Mouse (Mus musculus) G1E (cell line): Measurements from ENCODE around the gene Gm6096. TPM values are rescaled to one million over a fixed set of nuclear protein-coding genes. Genes with fewer than 3 reads are reported as not detected.

Experiments
- ATAC-seq: 2 replicates; pipeline ENCODE4 v1.8.0; 2016; ENCODE audit warnings: mild to moderate bottlenecking; ENCODE audit not compliant: insufficient number of reproducible peaks, poor library complexity, low FRiP score, severe bottlenecking; ENCODE audit errors: extremely low read depth
- DNase-seq: peaks from one replicate; pipeline ENCODE4 v3.0.0; 2012; ENCODE audit warnings: low spot score
- H3K27me3 ChIP-seq: 2 replicates; pipeline ENCODE4 v1.6.1; 2012; ENCODE audit warnings: mild to moderate bottlenecking, low read length, inconsistent platforms; ENCODE audit not compliant: insufficient read depth
- H3K36me3 ChIP-seq: replicated peaks from 2 replicates; pipeline ENCODE3; 2012; ENCODE audit warnings: mild to moderate bottlenecking, inconsistent platforms
- H3K4me1 ChIP-seq: 2 replicates; pipeline ENCODE4 v1.6.1; 2012; ENCODE audit warnings: low read depth, low read length, inconsistent platforms, mixed read lengths; ENCODE audit not compliant: insufficient read depth
- H3K4me3 ChIP-seq: 2 replicates; pipeline ENCODE4 v1.5.1; 2012; ENCODE audit warnings: low read depth, mild to moderate bottlenecking, inconsistent platforms, low read length, moderate library complexity, mixed read lengths
- H3K9me3 ChIP-seq: replicated peaks from 2 replicates; pipeline ENCODE4 v1.6.1; 2012; ENCODE audit warnings: inconsistent platforms
- CTCF ChIP-seq: IDR thresholded peaks from 2 replicates; pipeline ENCODE4 v1.5.1; 2012; ENCODE audit warnings: low read depth, low read length, inconsistent platforms, mixed read lengths
- GATA1 ChIP-seq: IDR thresholded peaks from 2 replicates; pipeline ENCODE4 v1.6.1; 2012; ENCODE audit warnings: borderline replicate concordance, low read length, inconsistent platforms, mixed read lengths
- GATA2 ChIP-seq: IDR thresholded peaks from 2 replicates; pipeline ENCODE4 v1.6.1; 2012; ENCODE audit warnings: low read depth, low read length, inconsistent platforms, borderline replicate concordance
- POLR2AphosphoS5 ChIP-seq: IDR thresholded peaks from 2 replicates; pipeline ENCODE4 v1.6.1; 2012; ENCODE audit warnings: low read depth, low read length, inconsistent platforms; ENCODE audit not compliant: insufficient replicate concordance
- TAL1 ChIP-seq: conservative IDR thresholded peaks from 2 replicates; pipeline ENCODE4 v1.6.1; 2012; ENCODE audit warnings: low read depth, low read length, inconsistent platforms, mixed read lengths
- polyA plus RNA-seq: library from polyadenylated mRNA; stranded (reverse); fragments of >175 nt; gene quantifications from 2 replicates; pipeline ENCODE4 v1.2.3, GENCODE M21; 2012
- total RNA-seq, 2 experiments: library from RNA; stranded (forward) in 1 of 2; stranded (reverse) in 1 of 2; fragments of 200-1000 nt in 1 of 2; fragments of >200 nt in 1 of 2; fragmentation: Nextera tagmentation in 1 of 2; gene quantifications; 2 replicates each; pipeline ENCODE4 v1.2.3; 2014 to 2017

Gm6096 gene
- total and polyA plus RNA-seq, 3 experiments = not detected

DNA sequence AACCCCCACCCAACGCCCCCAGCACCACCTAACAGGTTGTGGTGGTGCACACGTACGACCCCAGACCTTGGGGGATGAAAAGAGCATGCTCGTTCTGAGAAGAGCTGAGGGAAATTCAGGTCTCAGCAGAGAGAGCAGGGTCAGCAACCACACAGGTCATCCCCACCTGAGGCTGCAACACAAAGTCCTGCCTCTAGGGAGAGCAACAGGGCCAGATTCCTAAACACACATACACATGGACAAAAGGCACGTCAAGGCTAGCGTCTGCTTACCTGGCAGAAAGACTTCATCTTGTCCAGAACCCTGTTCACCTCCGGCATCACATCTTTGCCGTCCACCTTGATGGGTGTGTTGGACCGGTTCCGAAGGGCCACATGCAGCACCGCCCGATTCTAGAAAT, 24.0 kb upstream of the Gm6096 start:
- DNase-seq = no peak
- no peak for ATAC-seq
- no peak for TF ChIP-seq POLR2AphosphoS5
- 0 out of 2 replicates have a peak, but pooled peaks have one; percentile 14 for TF ChIP-seq CTCF
- TF ChIP-seq GATA1 = no peak
- no peak for TF ChIP-seq GATA2
- no peak for TF ChIP-seq TAL1
- H3K36me3 ChIP-seq = peaks cover 79% of the 10 kb centered on the region
- H3K4me3 ChIP-seq = peak overlapping the region; percentile 88
- peaks cover 82% of the 10 kb centered on the region for H3K4me1 ChIP-seq
- no peaks in the 10 kb centered on the region for H3K9me3 ChIP-seq
- no peaks in the 10 kb centered on the region for H3K27me3 ChIP-seq

- no peaks in the 10 kb centered on the region for H3K9me3 ChIP-seq
- DNase-seq = no peak
- no peak for TF ChIP-seq GATA2
- no peak for TF ChIP-seq CTCF
- no peak for TF ChIP-seq POLR2AphosphoS5
- no peak for TF ChIP-seq TAL1
- TF ChIP-seq GATA1 = no peak
- peaks cover 61% of the 10 kb centered on the region for H3K36me3 ChIP-seq
- no peak for ATAC-seq
- no peaks in the 10 kb centered on the region for H3K27me3 ChIP-seq
- H3K4me3 ChIP-seq = peak overlapping the region; percentile 88
- H3K4me1 ChIP-seq = peaks cover 85% of the 10 kb centered on the region
Observed at GRCm38 (mm10) chr7:34228641-34229040, 22.2 kb upstream of the Gm6096 start.

- TF ChIP-seq TAL1 = no peak
- no peak for TF ChIP-seq GATA1
- TF ChIP-seq CTCF = no peak
- TF ChIP-seq GATA2 = no peak
- TF ChIP-seq POLR2AphosphoS5 = no peak
- Histone ChIP-seq H3K4me3 (peak overlapping the region; percentile 88), H3K36me3 (peaks cover 56% of the 10 kb centered on the region), H3K27me3 (no peaks in the 10 kb centered on the region), H3K9me3 (no peaks in the 10 kb centered on the region), H3K4me1 (peaks cover 82% of the 10 kb centered on the region)
- ATAC-seq (no peak), DNase-seq (no peak)
Observed at GRCm38 (mm10) chr7:34229153-34229552, 21.7 kb upstream of the Gm6096 start.

- no peaks in the 10 kb centered on the region for H3K27me3 ChIP-seq
- peaks cover 84% of the 10 kb centered on the region for H3K4me1 ChIP-seq
- H3K36me3 ChIP-seq = peaks cover 51% of the 10 kb centered on the region
- TF ChIP-seq GATA2 (no peak), GATA1 (no peak), TAL1 (no peak), CTCF (no peak), POLR2AphosphoS5 (no peak)
- H3K4me3 ChIP-seq = peak overlapping the region; percentile 88
- no peaks in the 10 kb centered on the region for H3K9me3 ChIP-seq
- DNase-seq (peak; percentile 58), ATAC-seq (no peak)
Observed at GRCm38 (mm10) chr7:34229691-34230111, 21.1 kb upstream of the Gm6096 start.

DNA sequence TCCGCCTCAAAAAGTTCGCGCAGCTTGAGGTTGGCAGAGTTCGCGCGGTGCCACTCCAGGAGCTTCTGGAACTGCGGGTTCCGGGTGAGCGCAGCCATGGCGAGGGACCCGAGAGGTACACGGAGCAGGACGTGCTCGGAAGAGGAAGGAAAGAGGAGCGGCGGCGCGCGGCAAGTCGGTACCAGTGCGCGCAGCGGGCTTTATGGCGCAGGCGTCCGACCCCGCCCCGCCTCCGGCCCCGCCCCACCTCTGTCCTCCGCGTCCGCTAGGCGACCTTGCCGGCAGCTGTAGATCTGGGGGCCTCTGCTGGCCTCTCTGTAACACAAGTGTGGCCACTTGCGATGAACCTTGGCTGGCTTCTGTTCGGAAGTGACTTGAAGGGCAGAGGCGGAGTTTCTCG, 20.7 kb upstream of the Gm6096 start, which contains the start of gene Gpi1:
TSS of gene Gpi1 (minus strand) at position 221 of the 400 bp plus-strand sequence.
- peaks cover 84% of the 10 kb centered on the region for H3K4me1 ChIP-seq

GRCm38 (mm10) chr7:34232785-34233725, 17.8 kb upstream of the Gm6096 start:
- DNase-seq = no peak
- ATAC-seq = no peak
- H3K4me1 ChIP-seq = peaks cover 67% of the 10 kb centered on the region
- no peaks in the 10 kb centered on the region for H3K9me3 ChIP-seq
- no peaks in the 10 kb centered on the region for H3K27me3 ChIP-seq
- TF ChIP-seq GATA2 (no peak), TAL1 (no peak), POLR2AphosphoS5 (no peak)
- H3K36me3 ChIP-seq = peaks cover 40% of the 10 kb centered on the region
- peak overlapping the region; percentile 72 for H3K4me3 ChIP-seq

More for the DNA sequence above, 20.7 kb upstream of the Gm6096 start, which contains the start of gene Gpi1:
- H3K9me3 ChIP-seq = no peaks in the 10 kb centered on the region
- H3K36me3 ChIP-seq = peaks cover 47% of the 10 kb centered on the region
- peak within 1 kb of the TSS; percentile 88 for H3K4me3 ChIP-seq
- no peaks in the 10 kb centered on the region for H3K27me3 ChIP-seq
- TF ChIP-seq TAL1 = no peak
- ATAC-seq = peak; percentile 66
- peak; percentile 84 for DNase-seq
